In genomic region chr15:40020646-40021045, GRCm38 (mm10) we compare ENCODE assay signal across 20 mouse cellular contexts.
"Had no signal": no experiment of that assay in that cellular context is flagged by ENCODE, and none has a peak within 500 bp of the region (broad histone marks: within the 10 kb centered on the region; RNA-seq: fewer than 3 reads in every experiment).

No protein-coding gene starts in this region.

- H3K27me3 ChIP-seq: limb, embryonic 12.5 days; limb, embryonic 15.5 days; lung, embryonic 15.5 days; midbrain, embryonic 12.5 days; midbrain, embryonic 15.5 days; neural tube, embryonic 12.5 days; neural tube, embryonic 15.5 days had no signal

- H3K9ac ChIP-seq: limb, embryonic 12.5 days; limb, embryonic 15.5 days; liver, embryonic 14.5 days; liver, postnatal 0 days; lung, embryonic 15.5 days; midbrain, embryonic 12.5 days; midbrain, embryonic 15.5 days; neural tube, embryonic 12.5 days; neural tube, embryonic 15.5 days had no signal

- H3K27ac ChIP-seq: limb, embryonic 12.5 days; limb, embryonic 15.5 days; liver, embryonic 14.5 days; lung, embryonic 15.5 days; midbrain, embryonic 12.5 days; midbrain, embryonic 15.5 days; neural tube, embryonic 12.5 days; neural tube, embryonic 15.5 days had no signal

- H3K4me2 ChIP-seq: limb, embryonic 12.5 days; limb, embryonic 15.5 days; liver, embryonic 11.5 days; lung, embryonic 15.5 days; midbrain, embryonic 12.5 days; midbrain, embryonic 15.5 days; neural tube, embryonic 12.5 days; neural tube, embryonic 15.5 days had no signal

- H3K4me3 ChIP-seq: limb, embryonic 12.5 days; limb, embryonic 15.5 days; lung, embryonic 15.5 days; midbrain, embryonic 12.5 days; midbrain, embryonic 15.5 days; neural tube, embryonic 12.5 days; neural tube, embryonic 15.5 days had no signal

- H3K4me1 ChIP-seq: limb, embryonic 15.5 days; midbrain, embryonic 15.5 days; neural tube, embryonic 12.5 days had no signal

- H3K9me3 ChIP-seq: limb, embryonic 12.5 days; limb, embryonic 15.5 days; lung, embryonic 15.5 days; midbrain, embryonic 12.5 days; midbrain, embryonic 15.5 days; neural tube, embryonic 12.5 days; neural tube, embryonic 15.5 days had no signal

- DNase-seq: kidney, adult 9 months; kidney, postnatal 14 days; kidney, postnatal 4 days; left cerebral cortex, postnatal 4 days; liver, postnatal 0 days; lung, postnatal 10 days; lung, postnatal 36 days; retina, postnatal 1 day; thymus, adult 2 months; thymus, postnatal 14 days; thymus, postnatal 4 days had no signal

- H3K36me3 ChIP-seq: limb, embryonic 12.5 days; limb, embryonic 15.5 days; lung, embryonic 15.5 days; midbrain, embryonic 12.5 days; midbrain, embryonic 15.5 days; neural tube, embryonic 12.5 days; neural tube, embryonic 15.5 days had no signal

- ATAC-seq: liver, postnatal 0 days; midbrain, embryonic 15.5 days had no signal
